Mouse (Mus musculus): ENCODE results near the gene Os9.
A peak's percentile ranks its signal among the peaks of the same experiment; 100 is the strongest.
"Not testable (repeated sequence)": the region's sequence is repeated elsewhere in the genome, so short reads cannot be mapped to it uniquely, and the experiment has no call there.

Os9 gene

GRCm38 (mm10) chr10:127080901-127081780, 39.8 kb downstream of the Os9 start:
- peak; percentile 78 for DNase-seq (ENCODE audit: low spot score in 2 of 2)

- DNase-seq (ENCODE audit: low spot score in 2 of 2) = peak; percentile 73 to 77
Observed at GRCm38 (mm10) chr10:127079665-127080391, 41.1 kb downstream of the Os9 start.

DNA sequence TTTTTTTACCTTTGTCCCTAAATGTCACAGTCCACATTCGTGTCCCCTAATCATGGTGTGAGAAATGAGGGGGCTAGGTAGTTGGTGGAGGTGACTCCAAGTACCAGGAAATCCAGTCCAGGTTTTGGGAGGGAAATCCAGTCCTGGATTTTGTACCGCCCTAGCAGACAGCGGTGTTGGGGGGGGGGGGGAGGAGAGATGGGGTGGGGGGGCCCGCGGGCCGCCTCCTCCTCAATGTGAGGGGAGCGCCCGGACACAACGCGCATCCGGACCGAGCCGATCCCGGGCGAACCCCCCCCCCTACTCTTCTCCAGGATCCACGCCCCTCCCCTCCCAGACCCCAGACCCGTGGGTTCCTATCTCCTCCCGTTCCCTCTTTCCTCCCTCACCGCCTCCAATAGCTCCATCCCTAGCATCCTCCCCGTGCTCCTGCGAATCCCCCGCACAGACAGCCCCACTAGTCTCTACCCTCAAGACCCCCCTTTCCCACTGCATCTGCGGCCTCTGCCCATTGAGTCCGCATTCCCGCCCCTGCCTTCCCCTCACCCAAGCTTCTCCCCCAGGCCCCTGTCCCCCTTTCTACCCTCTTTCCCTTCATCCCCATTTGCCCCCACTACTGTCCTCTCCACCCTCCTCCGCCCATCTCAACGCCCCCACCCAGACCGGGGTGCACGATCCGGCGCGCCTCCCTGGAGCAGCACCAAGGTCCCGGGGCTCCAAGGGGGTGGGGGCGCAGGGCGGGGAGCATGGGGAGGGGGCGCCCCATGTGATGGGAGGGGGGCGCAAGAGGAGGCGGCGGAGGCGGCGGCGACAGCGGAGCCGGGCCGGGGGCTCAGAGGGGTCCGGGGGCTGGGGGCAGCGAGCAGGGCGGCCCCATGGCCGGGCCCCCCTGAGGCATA, 42.0 kb downstream of the Os9 start:
- DNase-seq (ENCODE audit: low spot score in 2 of 2) = peak; percentile 84 to 85

DNA sequence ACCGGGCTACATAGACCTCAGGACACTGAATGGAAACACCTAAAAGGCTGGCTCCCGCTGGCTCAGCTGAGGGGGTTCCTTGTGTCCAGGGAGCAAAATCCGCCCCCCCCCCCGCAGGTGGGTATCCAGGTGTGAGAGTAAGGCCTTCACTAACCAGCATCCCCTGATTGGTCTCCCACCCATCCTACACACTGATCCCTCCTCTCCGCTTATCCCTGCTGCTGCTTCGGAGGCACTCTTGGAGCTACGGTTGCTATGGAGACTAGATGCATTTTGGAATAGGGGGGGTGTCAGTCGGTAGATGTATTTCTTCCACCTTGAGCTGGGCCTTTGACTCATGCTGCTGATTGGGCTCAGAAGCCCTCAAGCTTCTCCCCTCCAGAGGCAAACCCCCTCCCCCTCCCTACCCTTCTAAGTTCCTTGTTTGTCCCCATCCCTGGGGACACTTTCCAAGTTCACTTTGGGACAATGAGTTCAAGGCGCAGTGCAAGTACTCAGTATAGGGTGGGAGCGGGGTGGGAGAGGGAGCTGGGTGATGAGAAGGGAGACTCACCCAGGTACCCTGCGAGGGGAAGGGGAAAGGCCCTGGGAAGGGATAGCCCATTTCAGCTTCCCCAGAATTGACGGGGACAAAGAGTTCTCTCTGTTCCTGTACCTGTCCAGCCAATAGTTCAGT, 42.8 kb downstream of the Os9 start:
- peak; percentile 80 to 89 for DNase-seq (ENCODE audit: low spot score in 2 of 2)

DNA sequence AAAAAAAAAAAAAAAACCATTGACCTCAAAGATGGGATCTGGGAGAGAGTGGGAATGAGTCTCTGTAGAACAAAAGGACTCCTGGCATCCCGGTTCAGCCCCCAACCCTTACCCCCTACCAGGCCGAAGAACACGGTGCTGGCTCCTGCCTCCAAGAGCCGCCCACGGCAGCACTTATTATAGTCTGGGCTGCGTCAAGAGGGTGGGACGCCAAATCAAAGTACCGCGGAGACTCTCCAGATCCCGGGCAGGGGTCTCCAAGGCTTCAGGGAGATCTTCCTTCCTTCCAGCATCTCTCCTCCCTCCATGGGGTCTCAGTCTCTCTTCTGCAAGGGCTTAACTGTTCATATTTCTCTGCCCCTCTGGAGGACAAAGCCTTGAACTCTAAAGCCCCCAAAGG, 43.4 kb downstream of the Os9 start:
- DNase-seq (ENCODE audit: low spot score in 2 of 2) = peak; percentile 71 to 77

DNA sequence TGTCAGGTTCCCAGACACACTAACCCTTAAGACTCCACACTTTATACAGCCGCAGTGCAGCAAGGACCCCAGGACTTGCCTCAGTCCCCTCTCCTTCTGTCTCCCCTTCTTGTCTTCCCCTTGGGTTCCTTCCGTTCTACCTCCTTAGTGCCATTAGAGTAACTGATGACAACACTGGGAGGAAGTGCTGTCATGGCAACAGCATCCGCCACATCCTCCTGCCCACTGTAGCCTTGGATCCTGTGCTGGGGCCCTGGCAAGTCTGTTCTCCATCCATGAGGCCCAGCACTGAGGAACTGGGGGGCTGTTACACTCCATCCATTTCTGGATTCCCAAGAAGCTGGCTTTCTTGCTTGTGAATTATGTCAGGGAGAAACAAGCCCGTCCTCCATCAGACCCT, 44.8 kb downstream of the Os9 start:
- peak; percentile 51 to 73 for DNase-seq (ENCODE audit: low spot score in 2 of 2)

DNA sequence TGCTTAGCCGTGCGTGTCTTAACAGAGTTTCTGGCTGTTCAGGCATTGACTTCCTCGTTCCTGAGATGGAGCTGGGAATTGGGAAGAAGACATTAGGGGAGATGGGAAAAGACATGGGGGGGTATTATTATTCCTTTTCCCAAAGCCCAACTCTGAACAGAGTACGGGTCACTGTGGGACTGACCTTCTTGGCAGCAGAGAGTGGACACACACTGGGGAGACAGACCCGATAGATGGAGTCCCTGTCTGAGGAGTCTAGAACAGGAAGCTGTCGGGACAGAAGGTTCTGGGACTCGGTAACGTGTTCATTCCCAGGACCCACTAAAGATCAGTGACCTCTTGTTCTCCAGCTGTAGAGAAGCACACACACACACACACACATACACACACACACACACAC, 45.3 kb downstream of the Os9 start:
- no peak for DNase-seq (ENCODE audit: low spot score in 2 of 2)

- peak in 1 of 2 experiments; percentile 28 for DNase-seq (ENCODE audit: low spot score in 2 of 2)
Observed at GRCm38 (mm10) chr10:127075080-127075479, 45.9 kb downstream of the Os9 start, which contains the start of gene Agap2. Gene Agap2, plus strand, starts transcription at chr10:127075284.

DNA sequence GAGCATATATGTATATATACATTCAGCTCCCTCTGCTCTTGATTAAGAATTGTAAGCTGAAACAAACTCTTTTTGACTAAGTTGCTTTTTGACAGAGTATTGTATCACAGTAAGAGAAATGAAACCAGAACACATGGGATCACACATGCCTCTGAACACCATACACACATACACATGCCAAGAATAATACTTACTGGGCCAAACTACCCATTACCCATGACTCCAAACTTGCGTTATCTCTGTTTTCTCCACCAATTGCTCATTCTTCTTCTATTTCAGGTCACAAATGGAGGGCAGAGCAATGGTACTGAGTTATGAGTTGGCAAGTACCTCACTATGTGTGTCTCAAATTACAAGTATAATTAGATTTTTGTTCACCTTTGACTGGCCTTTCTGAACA, 47.0 kb downstream of the Os9 start:
- no peak for DNase-seq (ENCODE audit: low spot score in 2 of 2)

DNA sequence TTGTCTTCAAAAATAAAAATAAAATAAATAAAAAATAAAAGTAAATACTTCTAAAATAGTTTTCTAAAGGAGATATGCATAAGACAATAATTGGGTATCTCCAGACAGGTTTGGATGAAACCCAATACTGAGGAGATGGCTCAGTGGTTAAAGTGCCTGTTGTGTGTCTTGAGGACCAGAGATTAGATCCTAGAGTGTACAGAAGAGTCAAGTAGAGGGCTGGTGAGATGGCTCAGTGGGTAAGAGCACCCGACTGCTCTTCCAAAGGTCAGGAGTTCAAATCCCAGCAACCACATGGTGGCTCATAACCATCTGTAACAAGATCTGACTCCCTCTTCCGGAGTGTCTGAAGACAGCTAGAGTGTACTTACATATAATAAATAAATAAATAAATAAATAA, 48.0 kb downstream of the Os9 start:
- not testable (repeated sequence) for DNase-seq (ENCODE audit: low spot score in 2 of 2)

GRCm38 (mm10) chr10:127072270-127072669, 48.7 kb downstream of the Os9 start:
- not testable (repeated sequence) for DNase-seq (ENCODE audit: low spot score in 2 of 2)

- DNase-seq (ENCODE audit: low spot score in 2 of 2) = no peak
Observed at GRCm38 (mm10) chr10:127071203-127071602, 49.7 kb downstream of the Os9 start.

GRCm38 (mm10) chr10:127070190-127071121, 50.5 kb downstream of the Os9 start, which contains the start of gene Tspan31:
Gene Tspan31, minus strand, starts transcription at chr10:127070264.
- DNase-seq (ENCODE audit: low spot score in 2 of 2) = peak; percentile 96 to 98

GRCm38 (mm10) chr10:127069281-127070189, 51.4 kb downstream of the Os9 start:
- DNase-seq (ENCODE audit: low spot score in 2 of 2) = peak; percentile 40 to 76

- DNase-seq (ENCODE audit: low spot score in 2 of 2) = no peak
Observed at GRCm38 (mm10) chr10:127068360-127069038, 52.4 kb downstream of the Os9 start.

DNA sequence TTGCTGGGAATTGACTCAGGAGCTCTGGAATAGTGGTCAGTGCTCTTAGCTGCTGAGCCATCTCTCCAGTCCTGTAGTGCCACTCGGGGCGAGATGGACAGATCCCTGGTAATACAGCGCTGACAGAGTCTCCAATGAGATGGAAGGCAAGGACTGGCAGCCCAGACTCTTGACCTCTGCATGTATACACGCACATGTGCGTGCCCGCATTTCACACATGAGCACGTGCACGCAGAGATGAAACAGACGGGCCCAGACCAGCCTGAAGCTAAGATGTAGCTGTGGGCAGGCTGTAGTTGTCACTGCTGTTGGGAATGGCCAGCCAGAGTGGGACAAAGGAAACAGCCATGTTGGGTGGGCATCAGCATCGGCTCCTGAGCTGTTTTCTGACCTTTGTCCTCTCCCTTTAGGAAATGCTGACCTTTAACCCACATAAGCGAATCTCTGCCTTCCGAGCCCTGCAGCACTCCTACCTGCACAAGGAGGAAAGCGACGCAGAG, 54.4 kb downstream of the Os9 start:
- peak in 1 of 2 experiments; percentile 42 for DNase-seq (ENCODE audit: low spot score in 2 of 2)

DNA sequence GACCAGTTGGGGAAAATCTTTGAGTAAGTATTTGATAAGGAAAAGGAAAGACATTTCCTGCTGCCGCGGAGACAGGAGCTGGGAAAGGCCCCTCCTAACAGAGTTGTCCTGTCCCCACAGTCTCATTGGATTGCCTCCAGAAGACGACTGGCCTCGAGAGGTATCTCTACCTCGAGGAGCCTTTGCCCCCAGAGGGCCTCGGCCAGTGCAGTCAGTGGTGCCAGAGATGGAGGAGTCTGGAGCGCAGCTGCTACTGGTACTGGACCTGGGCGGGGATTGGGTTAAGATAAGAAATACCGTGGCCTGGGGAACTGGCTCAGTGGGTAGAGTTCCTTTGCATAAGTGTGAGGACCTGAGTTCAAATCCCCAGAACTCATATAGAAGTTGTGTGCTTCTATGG, 55.0 kb downstream of the Os9 start:
- peak in 1 of 2 experiments; percentile 56 for DNase-seq (ENCODE audit: low spot score in 2 of 2)
